Mouse (Mus musculus) heart, embryonic 13.5 days (tissue): ENCODE measurements around the gene Fmn2. TPM values are rescaled to one million over a fixed set of nuclear protein-coding genes. Genes with fewer than 3 reads are reported as not detected.

Experiments used
- ATAC-seq: fragments of 200-750 bp; cut with Nextera tagmentation; 2 replicates; pipeline ENCODE4 v1.8.0; 2017; ENCODE audit warnings: moderate TSS enrichment; ENCODE audit not compliant: insufficient number of reproducible peaks, low FRiP score, low TSS enrichment; ENCODE audit errors: extremely low read depth
- H3K27ac ChIP-seq: fragments of 300-500 bp; sonication (generic); replicated peaks from 2 replicates; pipeline ENCODE4 v1.5.1; 2015; ENCODE audit warnings: moderate library complexity, mild to moderate bottlenecking, inconsistent platforms
- H3K27me3 ChIP-seq: fragments of 300-500 bp; sonication (generic); replicated peaks from 2 replicates; pipeline ENCODE4 v1.6.1; 2015; ENCODE audit warnings: mild to moderate bottlenecking, inconsistent platforms
- H3K36me3 ChIP-seq: fragments of 300-500 bp; sonication (generic); 2 replicates; pipeline ENCODE4 v1.6.1; 2015; ENCODE audit warnings: mild to moderate bottlenecking, inconsistent platforms
- H3K4me1 ChIP-seq: fragments of 300-500 bp; sonication (generic); 2 replicates; pipeline ENCODE4 v1.6.1; 2015; ENCODE audit warnings: inconsistent platforms
- H3K4me2 ChIP-seq: fragments of 300-500 bp; sonication (generic); 2 replicates; pipeline ENCODE4 v1.6.1; 2015; ENCODE audit warnings: inconsistent platforms, mild to moderate bottlenecking, moderate library complexity
- H3K4me3 ChIP-seq: fragments of 300-500 bp; sonication (generic); 2 replicates; pipeline ENCODE4 v1.5.1; 2015; ENCODE audit warnings: moderate library complexity, mild to moderate bottlenecking, inconsistent platforms
- H3K9ac ChIP-seq: fragments of 300-500 bp; sonication (generic); 2 replicates; pipeline ENCODE4 v1.6.1; 2015; ENCODE audit warnings: inconsistent platforms, mild to moderate bottlenecking, moderate library complexity
- H3K9me3 ChIP-seq: fragments of 300-500 bp; sonication (generic); 2 replicates; pipeline ENCODE4 v1.6.1; 2016; ENCODE audit warnings: inconsistent platforms
- WGBS: fragments of 180-500 bp; shearing (Covaris S2); methylation state at CpG from one replicate; pipeline ENCODE4 v1.1.7; 2015; ENCODE audit warnings: mixed read lengths; 5-methylcytosine and 5-hydroxymethylcytosine counted together
- polyA plus RNA-seq: library from polyadenylated mRNA; unstranded; fragments of >200 nt; fragmentation: Nextera tagmentation; extraction: Ambion mirVana; gene quantifications from 2 replicates; pipeline ENCODE4 v1.2.1, GENCODE M21; 2015

Fmn2 gene
- polyA plus RNA-seq: 0.32 and 0.39 TPM in 2 replicates

GRCm38 (mm10) chr1:174501661-174502030 lies at the start of gene Fmn2:
Gene Fmn2 (plus strand): TSS chr1:174501825.
- no peaks in the 10 kb centered on the region for H3K36me3 ChIP-seq
- no peaks in the 10 kb centered on the region for H3K9me3 ChIP-seq
- H3K27me3 ChIP-seq: peaks cover 32% of the 10 kb centered on the region
- ATAC-seq: peak; percentile 78; the same call in 1 of the 2 replicates
- 0 out of 2 replicates have a peak within 1 kb of the TSS, but pooled peaks have one; percentile 33 for H3K27ac ChIP-seq
- WGBS: under 1% methylated on average over 29 of the region's 29 CpGs
- peak within 1 kb of the TSS; percentile 83 for H3K9ac ChIP-seq
- H3K4me3 ChIP-seq: peak within 1 kb of the TSS; percentile 72
- H3K4me2 ChIP-seq: peak within 1 kb of the TSS; percentile 98
- peaks cover 22% of the 10 kb centered on the region for H3K4me1 ChIP-seq

GRCm38 (mm10) chr1:174455100-174455499 lies 46.5 kb upstream of the Fmn2 start:
- ATAC-seq: no peak

GRCm38 (mm10) chr1:174465385-174465784 lies 36.2 kb upstream of the Fmn2 start:
- Histone ChIP-seq H3K9me3 (no peaks in the 10 kb centered on the region), H3K36me3 (no peaks in the 10 kb centered on the region), H3K9ac (no peak overlapping the region), H3K4me1 (no peaks in the 10 kb centered on the region), H3K4me2 (no peak overlapping the region), H3K27me3 (no peaks in the 10 kb centered on the region), H3K27ac (no peak overlapping the region), H3K4me3 (no peak overlapping the region)
- 51% methylated on average over 3 of the region's 3 CpGs for whole genome bisulfite sequencing
- ATAC-seq: no peak

More at GRCm38 (mm10) chr1:174455100-174455499, 46.5 kb upstream of the Fmn2 start:
- Histone ChIP-seq H3K9me3 (no peaks in the 10 kb centered on the region), H3K4me1 (no peaks in the 10 kb centered on the region), H3K36me3 (no peaks in the 10 kb centered on the region), H3K27me3 (no peaks in the 10 kb centered on the region), H3K4me2 (no peak overlapping the region), H3K9ac (no peak overlapping the region), H3K4me3 (no peak overlapping the region), H3K27ac (no peak overlapping the region)
- WGBS: 64% methylated on average over 2 of the region's 2 CpGs

- Histone ChIP-seq H3K4me2 (no peak overlapping the region), H3K27me3 (no peaks in the 10 kb centered on the region), H3K36me3 (no peaks in the 10 kb centered on the region), H3K9ac (no peak overlapping the region), H3K27ac (no peak overlapping the region), H3K4me3 (no peak overlapping the region), H3K4me1 (no peaks in the 10 kb centered on the region), H3K9me3 (no peaks in the 10 kb centered on the region)
- WGBS: 19% methylated on average over 2 of the region's 2 CpGs
- no peak for ATAC-seq
Observed at GRCm38 (mm10) chr1:174466240-174466639, 35.4 kb upstream of the Fmn2 start.

DNA sequence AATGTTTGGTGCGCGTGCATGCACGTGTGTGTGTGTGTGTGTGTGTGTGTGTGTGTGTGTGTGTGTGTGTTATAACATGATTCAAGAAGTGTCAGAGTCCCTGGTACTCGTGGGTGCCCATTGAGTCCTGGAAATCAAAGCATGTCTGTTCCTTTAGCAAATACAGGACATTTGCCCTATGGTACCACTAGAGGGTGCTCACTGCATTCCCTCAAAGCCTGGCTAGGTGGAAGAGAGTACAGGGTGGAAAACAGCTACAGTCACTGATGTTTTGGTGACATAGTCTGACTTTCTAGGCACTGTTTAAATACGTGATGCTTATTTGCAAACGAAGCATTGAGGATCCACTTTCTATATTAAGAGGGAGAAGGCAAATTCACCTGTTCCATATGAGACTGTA lies 31.9 kb upstream of the Fmn2 start:
- Histone ChIP-seq H3K36me3 (no peaks in the 10 kb centered on the region), H3K9me3 (no peaks in the 10 kb centered on the region), H3K27ac (no peak overlapping the region), H3K4me3 (no peak overlapping the region), H3K4me2 (no peak overlapping the region), H3K9ac (no peak overlapping the region), H3K27me3 (no peaks in the 10 kb centered on the region), H3K4me1 (no peaks in the 10 kb centered on the region)
- 5% methylated on average over 6 of the region's 6 CpGs for WGBS
- no peak for ATAC-seq

DNA sequence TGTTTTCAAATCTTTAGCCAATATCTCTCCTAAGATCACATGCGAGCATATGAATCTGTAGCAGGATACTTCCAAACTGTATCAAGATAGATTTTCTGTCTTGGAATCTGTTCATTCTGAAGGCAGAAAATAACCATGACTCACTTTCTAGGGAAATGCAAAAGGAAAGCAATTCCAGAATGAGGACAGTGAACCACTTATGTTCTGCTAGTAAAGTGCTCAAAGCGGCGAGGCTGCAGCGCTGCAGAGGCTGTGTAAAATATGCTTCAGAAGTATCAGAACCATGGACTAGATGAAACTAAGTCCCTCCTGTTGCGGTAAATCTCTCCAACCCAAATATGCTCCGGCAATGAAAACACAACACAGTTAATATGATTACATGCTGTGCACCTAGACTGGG lies 19.1 kb upstream of the Fmn2 start:
- H3K4me3 ChIP-seq: no peak overlapping the region
- no peak overlapping the region for H3K4me2 ChIP-seq
- no peak overlapping the region for H3K27ac ChIP-seq
- H3K9me3 ChIP-seq: no peaks in the 10 kb centered on the region
- no peak for ATAC-seq
- H3K36me3 ChIP-seq: no peaks in the 10 kb centered on the region
- no peak overlapping the region for H3K9ac ChIP-seq
- H3K27me3 ChIP-seq: no peaks in the 10 kb centered on the region
- H3K4me1 ChIP-seq: no peaks in the 10 kb centered on the region
- 80% methylated on average over 6 of the region's 6 CpGs for WGBS

DNA sequence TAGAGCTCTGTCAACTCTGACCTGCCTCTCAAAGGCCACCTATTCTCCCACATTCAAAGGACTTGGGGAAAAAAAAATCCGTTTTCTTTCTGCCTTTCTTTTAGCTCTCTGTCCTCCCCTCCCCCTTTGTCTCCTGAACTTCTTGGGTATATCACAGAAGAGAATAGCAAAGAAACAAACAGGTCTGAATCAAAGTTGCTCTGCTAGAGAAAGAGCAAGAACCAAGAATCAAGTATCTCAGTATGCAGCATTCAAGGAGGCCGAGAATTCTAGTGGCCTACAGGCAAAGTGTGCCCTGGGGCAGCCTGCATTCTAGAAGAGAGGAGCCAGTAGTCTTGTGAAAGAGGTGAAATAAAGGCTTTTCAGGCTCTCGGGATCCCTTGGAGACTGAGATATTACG lies 1.6 kb upstream of the Fmn2 start:
- Histone ChIP-seq H3K9ac (no peak overlapping the region), H3K27ac (no peak overlapping the region), H3K27me3 (peaks cover 32% of the 10 kb centered on the region), H3K4me1 (peaks cover 22% of the 10 kb centered on the region), H3K36me3 (no peaks in the 10 kb centered on the region), H3K9me3 (no peaks in the 10 kb centered on the region), H3K4me2 (no peak overlapping the region), H3K4me3 (no peak overlapping the region)
- 62% methylated on average over 4 of the region's 4 CpGs for WGBS
- ATAC-seq: no peak

- H3K4me3 ChIP-seq: no peak overlapping the region; the same call in 1 of the 2 replicates
Observed at GRCm38 (mm10) chr1:174501011-174501410, 614 bp upstream of the Fmn2 start.

DNA sequence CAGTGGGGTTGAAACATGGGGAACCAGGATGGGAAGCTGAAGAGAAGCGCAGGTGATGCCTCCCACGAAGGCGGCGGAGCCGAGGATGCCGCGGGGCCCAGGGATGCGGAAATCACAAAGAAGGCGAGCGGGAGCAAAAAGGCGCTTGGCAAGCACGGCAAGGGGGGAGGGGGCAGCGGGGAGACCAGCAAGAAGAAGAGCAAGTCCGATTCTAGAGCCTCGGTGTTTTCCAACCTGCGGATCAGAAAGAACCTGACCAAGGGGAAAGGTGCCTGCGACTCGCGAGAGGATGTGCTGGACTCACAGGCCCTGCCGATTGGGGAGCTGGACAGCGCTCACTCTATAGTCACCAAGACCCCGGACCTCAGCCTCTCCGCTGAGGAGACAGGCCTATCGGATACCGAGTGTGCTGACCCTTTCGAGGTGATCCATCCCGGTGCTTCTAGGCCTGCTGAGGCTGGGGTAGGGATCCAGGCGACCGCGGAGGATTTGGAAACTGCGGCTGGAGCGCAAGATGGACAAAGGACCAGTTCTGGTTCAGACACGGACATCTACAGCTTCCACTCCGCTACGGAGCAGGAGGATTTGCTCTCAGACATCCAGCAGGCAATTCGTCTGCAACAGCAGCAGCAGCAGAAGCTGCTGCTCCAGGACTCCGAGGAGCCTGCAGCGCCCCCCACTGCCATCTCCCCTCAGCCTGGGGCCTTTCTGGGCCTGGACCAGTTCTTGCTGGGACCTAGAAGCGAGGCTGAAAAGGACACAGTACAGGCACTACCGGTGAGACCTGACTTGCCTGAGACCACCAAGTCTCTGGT lies 613 bp downstream of the Fmn2 start:
- no peaks in the 10 kb centered on the region for H3K36me3 ChIP-seq
- WGBS: under 1% methylated on average over 40 of the region's 40 CpGs
- peak overlapping the region; percentile 72 for H3K4me3 ChIP-seq
- H3K9me3 ChIP-seq: no peaks in the 10 kb centered on the region
- ATAC-seq: no peak
- H3K27me3 ChIP-seq: peaks cover 32% of the 10 kb centered on the region
- H3K9ac ChIP-seq: peak overlapping the region; percentile 83
- peaks cover 22% of the 10 kb centered on the region for H3K4me1 ChIP-seq
- peak overlapping the region; percentile 98 for H3K4me2 ChIP-seq
- H3K27ac ChIP-seq: 0 out of 2 replicates have a peak overlapping the region, but pooled peaks have one; percentile 33

More at GRCm38 (mm10) chr1:174501011-174501410, 614 bp upstream of the Fmn2 start:
- peak overlapping the region; percentile 98 for H3K4me2 ChIP-seq
- ATAC-seq: no peak
- H3K4me1 ChIP-seq: peaks cover 22% of the 10 kb centered on the region
- 70% methylated on average over 1 of the region's 1 CpGs for WGBS
- peaks cover 32% of the 10 kb centered on the region for H3K27me3 ChIP-seq
- H3K36me3 ChIP-seq: no peaks in the 10 kb centered on the region
- H3K27ac ChIP-seq: no peak overlapping the region
- H3K9ac ChIP-seq: no peak overlapping the region
- no peaks in the 10 kb centered on the region for H3K9me3 ChIP-seq

DNA sequence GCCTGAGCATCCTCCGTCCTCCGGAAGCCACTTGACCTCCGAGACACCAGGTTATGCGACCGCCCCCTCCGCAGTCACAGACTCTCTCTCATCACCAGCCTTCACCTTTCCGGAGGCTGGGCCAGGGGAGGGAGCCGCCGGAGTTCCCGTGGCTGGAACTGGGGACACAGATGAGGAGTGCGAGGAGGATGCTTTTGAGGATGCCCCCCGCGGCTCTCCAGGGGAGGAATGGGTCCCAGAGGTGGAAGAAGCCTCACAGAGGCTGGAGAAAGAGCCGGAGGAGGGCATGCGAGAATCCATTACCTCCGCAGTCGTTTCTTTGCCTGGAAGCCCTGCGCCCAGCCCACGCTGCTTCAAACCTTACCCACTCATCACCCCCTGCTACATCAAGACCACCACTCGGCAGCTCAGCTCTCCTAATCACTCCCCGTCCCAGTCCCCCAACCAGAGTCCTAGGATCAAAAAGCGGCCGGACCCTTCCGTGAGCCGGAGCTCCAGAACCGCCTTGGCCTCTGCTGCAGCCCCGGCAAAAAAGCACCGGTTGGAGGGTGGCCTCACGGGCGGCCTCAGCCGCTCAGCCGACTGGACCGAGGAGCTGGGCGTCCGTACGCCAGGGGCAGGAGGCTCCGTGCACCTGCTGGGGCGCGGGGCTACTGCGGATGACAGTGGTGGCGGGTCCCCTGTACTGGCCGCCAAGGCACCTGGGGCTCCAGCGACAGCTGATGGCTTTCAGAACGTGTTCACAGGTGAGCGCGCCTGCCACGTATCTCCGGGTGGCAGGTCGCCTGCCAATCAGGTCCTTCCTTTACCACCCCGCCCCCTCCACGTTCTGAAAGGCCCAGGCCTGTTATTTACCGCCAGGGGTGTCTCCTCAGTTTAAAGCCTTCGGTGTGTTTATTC lies 1.5 kb downstream of the Fmn2 start:
- Histone ChIP-seq H3K4me1 (peaks cover 24% of the 10 kb centered on the region), H3K27me3 (peaks cover 32% of the 10 kb centered on the region), H3K9me3 (no peaks in the 10 kb centered on the region), H3K4me2 (peak overlapping the region; percentile 98), H3K36me3 (no peaks in the 10 kb centered on the region), H3K9ac (peak overlapping the region; percentile 83), H3K4me3 (peak overlapping the region; percentile 72), H3K27ac (no peak overlapping the region)
- WGBS: under 1% methylated on average over 53 of the region's 53 CpGs
- no peak for ATAC-seq

DNA sequence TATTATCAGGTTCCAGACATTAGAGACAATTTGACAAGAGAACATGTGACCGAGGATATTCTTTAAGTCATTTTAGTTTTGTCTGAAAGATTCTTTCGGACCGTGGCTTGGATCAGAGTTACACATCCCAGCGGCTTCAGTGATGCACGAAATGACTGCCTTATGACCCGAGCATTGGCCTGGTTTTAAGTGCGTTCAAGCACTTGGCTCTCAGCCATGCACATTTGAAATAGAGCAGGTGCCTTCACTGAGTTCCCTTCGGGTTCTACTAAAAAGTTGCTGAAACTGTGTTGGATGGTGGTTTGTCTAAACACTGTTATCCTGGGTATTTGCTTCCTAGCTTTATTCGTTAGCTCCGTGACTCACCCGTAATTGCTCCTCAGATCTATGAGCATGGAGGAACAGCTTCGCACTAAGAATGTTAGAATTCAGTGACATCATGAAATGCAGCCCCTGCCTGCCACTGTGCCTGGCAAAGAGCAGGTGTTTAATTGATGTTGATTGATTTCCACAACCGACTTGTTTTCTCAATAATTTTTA lies 7.0 kb downstream of the Fmn2 start:
- no peak for ATAC-seq
- H3K36me3 ChIP-seq: no peaks in the 10 kb centered on the region
- H3K9ac ChIP-seq: no peak overlapping the region
- WGBS: 46% methylated on average over 13 of the region's 13 CpGs
- peaks cover 7% of the 10 kb centered on the region for H3K27me3 ChIP-seq
- H3K27ac ChIP-seq: no peak overlapping the region
- peaks cover 18% of the 10 kb centered on the region for H3K4me1 ChIP-seq
- no peak overlapping the region for H3K4me3 ChIP-seq
- H3K4me2 ChIP-seq: peak overlapping the region; percentile 22
- H3K9me3 ChIP-seq: no peaks in the 10 kb centered on the region
